Mouse (Mus musculus) spleen, postnatal 36 days (tissue): ENCODE results near the gene Olfr705.
"Not testable (repeated sequence)": the region's sequence is repeated elsewhere in the genome, so short reads cannot be mapped to it uniquely, and the experiment has no call there.

Experiments
- DNase-seq, 2 experiments: peaks; one replicate each; pipeline ENCODE4 v3.0.0; 2022; ENCODE audit warnings: low spot score in 2 of 2, mixed read lengths in 1 of 2

The Olfr705 gene

GRCm38 (mm10) chr7:106876791-106877190 lies at the start of gene Olfr705:
Gene Olfr705 (minus strand): TSS chr7:106876891.
- no peak for DNase-seq

- DNase-seq = peak; percentile 5 to 14
Measured at GRCm38 (mm10) chr7:106920961-106921360, 44.3 kb upstream of the Olfr705 start.

GRCm38 (mm10) chr7:106907676-106908075 lies 31.0 kb upstream of the Olfr705 start, which contains the start of gene Olfr1532-ps1:
Gene Olfr1532-ps1 (plus strand): TSS chr7:106908001.
- DNase-seq = no peak

- DNase-seq = not testable (repeated sequence)
Measured at GRCm38 (mm10) chr7:106901141-106901540, 24.4 kb upstream of the Olfr705 start, which contains the start of gene Olfr707. Gene Olfr707 (minus strand): TSS chr7:106901241.

- no peak for DNase-seq
Measured at GRCm38 (mm10) chr7:106888062-106888461, 11.4 kb upstream of the Olfr705 start, which contains the start of gene Olfr706. Gene Olfr706 (minus strand): TSS chr7:106888162.

GRCm38 (mm10) chr7:106862885-106863284 lies 13.8 kb downstream of the Olfr705 start, which contains the start of gene Olfr704:
Gene Olfr704 (plus strand): TSS chr7:106863185.
- DNase-seq = no peak

GRCm38 (mm10) chr7:106843060-106843459 lies 33.6 kb downstream of the Olfr705 start, which contains the start of gene Olfr703:
Gene Olfr703 (plus strand): TSS chr7:106843360.
- no peak for DNase-seq

GRCm38 (mm10) chr7:106833793-106834192 lies 42.9 kb downstream of the Olfr705 start, which contains the start of gene Olfr702:
Gene Olfr702 (minus strand): TSS chr7:106833893.
- DNase-seq = no peak
